Mouse (Mus musculus) spleen, adult 2 months (tissue): ENCODE data around the gene Ipmk.

Experiments
- CTCF ChIP-seq: fragments of 200-500 bp; IDR thresholded peaks from 2 replicates; pipeline ENCODE4 v1.5.1; 2011; ENCODE audit warnings: mild to moderate bottlenecking, inconsistent platforms; ENCODE audit not compliant: insufficient read depth, insufficient read length, insufficient replicate concordance; ENCODE audit errors: extremely low read depth
- POLR2A ChIP-seq: fragments of 200-500 bp; IDR thresholded peaks from 2 replicates; pipeline ENCODE4 v1.6.1; 2011; ENCODE audit warnings: low read depth, low read length, inconsistent platforms

DNA sequence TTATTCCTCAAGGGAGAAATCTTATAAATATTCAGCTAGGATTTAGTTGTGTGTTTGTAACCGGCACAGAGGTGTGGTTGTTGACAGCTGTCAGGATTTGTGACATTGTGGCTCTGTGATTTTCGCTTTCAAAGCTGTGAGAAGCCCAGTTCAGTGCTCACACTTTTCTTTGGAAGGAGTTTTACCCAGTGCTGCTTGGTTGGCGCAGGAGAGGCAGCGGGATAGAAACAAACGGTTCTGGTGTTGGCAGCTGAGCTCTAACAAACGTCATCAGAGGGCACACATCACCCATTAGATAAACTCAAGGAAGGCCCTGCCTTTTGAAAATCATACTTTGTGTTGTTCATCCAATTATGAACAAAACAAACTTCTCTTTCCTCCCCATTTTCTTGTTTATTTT, 79.2 kb downstream of the Ipmk start:
- TF ChIP-seq CTCF (no peak), POLR2A (no peak)
